ENCODE assay signal across 8 mouse cellular contexts in the genomic region with DNA sequence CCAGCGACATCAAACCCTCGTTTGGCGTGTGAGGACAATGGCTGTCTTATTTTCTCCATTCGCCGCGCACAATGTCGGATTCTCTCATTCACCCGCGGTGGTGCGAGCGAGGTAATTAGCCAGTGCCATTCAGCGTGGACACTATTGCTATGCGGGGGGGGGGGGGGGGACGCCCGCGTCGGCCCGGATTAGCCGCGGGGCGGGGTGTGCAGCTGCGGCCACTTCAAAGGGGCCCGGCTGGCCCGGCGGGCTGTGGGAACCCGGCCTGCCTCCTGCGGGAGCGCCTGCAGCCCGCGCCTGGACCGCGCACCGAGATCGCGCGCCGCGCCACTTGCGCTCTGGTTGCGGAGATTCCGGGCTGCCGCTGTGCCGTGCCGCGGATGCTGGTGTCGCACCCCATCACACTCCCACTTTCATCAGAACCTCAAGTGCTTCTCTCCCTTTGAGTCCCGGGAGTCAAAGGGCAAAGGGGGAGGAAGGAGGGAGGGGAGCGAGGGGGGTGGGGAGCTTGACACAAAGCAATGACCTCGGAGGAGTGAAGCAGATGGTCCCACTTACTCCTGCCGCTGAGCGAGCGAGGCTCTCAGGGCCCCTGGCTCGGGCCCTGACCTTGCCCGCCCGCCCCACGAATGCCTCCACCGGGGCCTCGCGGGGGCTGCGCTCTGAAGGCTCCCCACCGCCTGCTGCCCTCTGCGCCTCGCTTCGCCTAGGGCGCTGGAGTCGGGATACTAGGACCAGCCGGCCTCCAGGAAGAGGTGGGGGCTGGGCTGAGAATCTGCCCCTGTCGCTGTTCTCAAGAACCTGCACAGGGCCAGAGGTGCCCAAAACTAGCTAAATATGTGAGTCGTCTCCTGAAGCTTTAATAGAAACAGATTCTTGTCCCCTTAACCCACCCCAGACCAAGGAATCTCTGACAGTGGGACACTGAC. TPM values are rescaled to one million over a fixed set of nuclear protein-coding genes. Genes with fewer than 3 reads are reported as not detected.
DNase-seq lines count a peak whose midpoint lies in the region; ATAC-seq lines count a peak whose summit lies in the region.

No protein-coding gene starts in this region.

- H3K4me1 ChIP-seq in hindbrain, embryonic 15.5 days (replicated peaks), result peaks cover 30% of the 10 kb centered on the region
- peaks cover 82% of the 10 kb centered on the region for H3K4me1 ChIP-seq in midbrain, embryonic 12.5 days

- H3K4me3 ChIP-seq in hindbrain, embryonic 15.5 days, result peak overlapping the region; percentile 42
- peak overlapping the region; percentile 40 for H3K4me3 ChIP-seq in midbrain, embryonic 12.5 days

- no peaks in the 10 kb centered on the region for H3K36me3 ChIP-seq in hindbrain, embryonic 15.5 days
- H3K36me3 ChIP-seq in midbrain, embryonic 12.5 days, result peaks cover 18% of the 10 kb centered on the region

- peak; percentile 47; the same call in 1 of the 2 replicates for ATAC-seq in frontal cortex, adult (ENCODE audit: low TSS enrichment)
- ATAC-seq in hindbrain, embryonic 15.5 days (ENCODE audit: low FRiP score, low read depth), result peak; percentile 80
- ATAC-seq in midbrain, embryonic 12.5 days (ENCODE audit: low FRiP score, low read depth), result peak; percentile 95

- H3K27ac ChIP-seq in hindbrain, embryonic 15.5 days (replicated peaks), result peak overlapping the region; percentile 64
- H3K27ac ChIP-seq in midbrain, embryonic 12.5 days (replicated peaks), result peak overlapping the region; percentile 98

- no peaks in the 10 kb centered on the region for H3K27me3 ChIP-seq in hindbrain, embryonic 15.5 days
- H3K27me3 ChIP-seq in midbrain, embryonic 12.5 days, result no peaks in the 10 kb centered on the region

- DNase-seq in frontal cortex, postnatal 25 days (ENCODE audit: low spot score in 2 of 2), result no peak
- peak; percentile 40 for DNase-seq in ovary, postnatal 36 days (ENCODE audit: low spot score)
- no peak for DNase-seq in ovary, adult 18-20 months (ENCODE audit: low spot score)
- DNase-seq in urinary bladder, postnatal 25 days (ENCODE audit: low spot score), result no peak
- DNase-seq in ovary, postnatal 14 days (ENCODE audit: low spot score), result no peak

- H3K4me2 ChIP-seq in hindbrain, embryonic 15.5 days, result peak overlapping the region; percentile 78
- peak overlapping the region; percentile 65 for H3K4me2 ChIP-seq in midbrain, embryonic 12.5 days (replicated peaks)

- no peaks in the 10 kb centered on the region for H3K9me3 ChIP-seq in hindbrain, embryonic 15.5 days
- no peaks in the 10 kb centered on the region for H3K9me3 ChIP-seq in midbrain, embryonic 12.5 days

- peak overlapping the region; percentile 37 for H3K9ac ChIP-seq in hindbrain, embryonic 15.5 days
- peak overlapping the region; percentile 66 for H3K9ac ChIP-seq in midbrain, embryonic 12.5 days (replicated peaks)

- 2% methylated on average over 51 of the region's 69 CpGs for WGBS in hindbrain, embryonic 15.5 days
- under 1% methylated on average over 65 of the region's 69 CpGs for WGBS in midbrain, embryonic 12.5 days

RNA-seq across cellular contexts. Expression of gene Igdcc3, which starts 22.0 kb away (rescaled TPM):
- polyA plus RNA-seq in hindbrain, embryonic 15.5 days (2015; fragmentation: Nextera tagmentation; extraction: Ambion mirVana), result 9.9 and 10.9 TPM in 2 replicates
- 62.1 and 74.7 TPM in 2 replicates for polyA plus RNA-seq in midbrain, embryonic 12.5 days (2016; fragmentation: Nextera tagmentation; extraction: Ambion mirVana)

RNA-seq across cellular contexts. Expression of gene Parp16, which starts 32.2 kb away (rescaled TPM):
- polyA plus RNA-seq in hindbrain, embryonic 15.5 days (2015; fragmentation: Nextera tagmentation; extraction: Ambion mirVana), result 6.7 and 8.1 TPM in 2 replicates
- polyA plus RNA-seq in midbrain, embryonic 12.5 days (2016; fragmentation: Nextera tagmentation; extraction: Ambion mirVana), result 5.6 and 6.5 TPM in 2 replicates
